Mouse (Mus musculus) granulocyte monocyte progenitor cell, adult 5-6 weeks (primary cell): ENCODE measurements around the gene Dab1. TPM values are rescaled to one million over a fixed set of nuclear protein-coding genes. Genes with fewer than 3 reads are reported as not detected.

Source experiments
- ATAC-seq: replicated peaks from 2 replicates; pipeline ENCODE4 v1.8.0; 2016; ENCODE audit warnings: mild to moderate bottlenecking, moderate TSS enrichment, inconsistent platforms; ENCODE audit not compliant: poor library complexity, severe bottlenecking
- total RNA-seq, 2 experiments: library from RNA; stranded (forward) in 1 of 2; stranded (reverse) in 1 of 2; fragments of 200-712, 200-1000 nt in 1 of 2; fragments of >200 nt in 1 of 2; fragmentation: Nextera tagmentation in 1 of 2; gene quantifications; 2 replicates each; pipeline ENCODE4 v1.2.3; 2014 to 2017

The Dab1 gene
- total RNA-seq, 2 experiments from 2014 or later = not detected

GRCm38 (mm10) chr4:104760878-104761624 is 1141.9 kb downstream of the Dab1 start:
- ATAC-seq = no peak

- ATAC-seq = no peak
Observed at GRCm38 (mm10) chr4:104766065-104766464, 1146.9 kb downstream of the Dab1 start, which contains the start of gene C8b. C8b (plus strand) TSS chr4:104766317.

- ATAC-seq = no peak
Observed at GRCm38 (mm10) chr4:104768190-104768589, 1149.0 kb downstream of the Dab1 start.

- no peak for ATAC-seq
Observed at GRCm38 (mm10) chr4:104769602-104770001, 1150.4 kb downstream of the Dab1 start.

- ATAC-seq = no peak
Observed at GRCm38 (mm10) chr4:104770331-104770730, 1151.2 kb downstream of the Dab1 start.

- ATAC-seq = no peak
Observed at GRCm38 (mm10) chr4:104775601-104776000, 1156.4 kb downstream of the Dab1 start.

GRCm38 (mm10) chr4:104779460-104779859 is 1160.3 kb downstream of the Dab1 start:
- no peak for ATAC-seq

- no peak for ATAC-seq
Observed at GRCm38 (mm10) chr4:104781441-104781840, 1162.3 kb downstream of the Dab1 start.

GRCm38 (mm10) chr4:104782346-104782745 is 1163.2 kb downstream of the Dab1 start:
- no peak for ATAC-seq

GRCm38 (mm10) chr4:104792111-104792510 is 1173.0 kb downstream of the Dab1 start:
- no peak for ATAC-seq
